Mouse (Mus musculus): Measurements from ENCODE around the gene Ifi47. TPM values are rescaled to one million over a fixed set of nuclear protein-coding genes. Genes with fewer than 3 reads are reported as not detected.
"Not testable (repeated sequence)": the region's sequence is repeated elsewhere in the genome, so short reads cannot be mapped to it uniquely, and the experiment has no call there.

Ifi47 gene
- polyA plus RNA-seq (2011; ENCODE audit: insufficient read length, low read depth, missing spikeins): 4.8 and 7.6 TPM in 2 replicates

- peak within 1 kb of the TSS; percentile 73 for H3K27ac ChIP-seq (ENCODE audit: insufficient read depth, low read length)
- not testable (repeated sequence) for H3K4me1 ChIP-seq (ENCODE audit: control insufficient read depth, insufficient read depth, low read length); H3K4me3 ChIP-seq (ENCODE audit: insufficient read depth, low read length)
Measured at GRCm38 (mm10) chr11:49076001-49076757, at the start of gene Ifi47. Ifi47 (plus strand) TSS chr11:49076587.

GRCm38 (mm10) chr11:49050064-49050463, 26.3 kb upstream of the Ifi47 start:
- H3K4me3 ChIP-seq (ENCODE audit: insufficient read depth, low read length); H3K4me1 ChIP-seq (ENCODE audit: control insufficient read depth, insufficient read depth, low read length); H3K27ac ChIP-seq (ENCODE audit: insufficient read depth, low read length): not testable (repeated sequence)

GRCm38 (mm10) chr11:49051093-49051891, 25.1 kb upstream of the Ifi47 start, which contains the start of gene 9930111J21Rik2:
9930111J21Rik2 (minus strand) TSS chr11:49051242.
- H3K4me1 ChIP-seq (ENCODE audit: control insufficient read depth, insufficient read depth, low read length); H3K4me3 ChIP-seq (ENCODE audit: insufficient read depth, low read length): not testable (repeated sequence)
- peak within 1 kb of the TSS; percentile 34; the same call in 1 of the 2 replicates for H3K27ac ChIP-seq (ENCODE audit: insufficient read depth, low read length)

GRCm38 (mm10) chr11:49051894-49052293, 24.5 kb upstream of the Ifi47 start:
- H3K4me1 ChIP-seq (ENCODE audit: control insufficient read depth, insufficient read depth, low read length); H3K4me3 ChIP-seq (ENCODE audit: insufficient read depth, low read length); H3K27ac ChIP-seq (ENCODE audit: insufficient read depth, low read length): not testable (repeated sequence)

- not testable (repeated sequence) for H3K27ac ChIP-seq (ENCODE audit: insufficient read depth, low read length); H3K4me1 ChIP-seq (ENCODE audit: control insufficient read depth, insufficient read depth, low read length); H3K4me3 ChIP-seq (ENCODE audit: insufficient read depth, low read length)
Measured at GRCm38 (mm10) chr11:49060061-49060460, 16.3 kb upstream of the Ifi47 start.

- not testable (repeated sequence) for H3K27ac ChIP-seq (ENCODE audit: insufficient read depth, low read length); H3K4me1 ChIP-seq (ENCODE audit: control insufficient read depth, insufficient read depth, low read length); H3K4me3 ChIP-seq (ENCODE audit: insufficient read depth, low read length)
Measured at GRCm38 (mm10) chr11:49061865-49062264, 14.5 kb upstream of the Ifi47 start.

- not testable (repeated sequence) for H3K27ac ChIP-seq (ENCODE audit: insufficient read depth, low read length); H3K4me3 ChIP-seq (ENCODE audit: insufficient read depth, low read length); H3K4me1 ChIP-seq (ENCODE audit: control insufficient read depth, insufficient read depth, low read length)
Measured at GRCm38 (mm10) chr11:49063713-49064469, 12.5 kb upstream of the Ifi47 start, which contains the start of gene Tgtp2. Tgtp2 (minus strand) TSS chr11:49064206.

- no peak for TF ChIP-seq POLR2A (IDR thresholded peaks at IDR 0.05; ENCODE audit: low read depth, low read length)
- no peak overlapping the region for H3K4me3 ChIP-seq (ENCODE audit: insufficient read depth, low read length)
- no peaks in the 10 kb centered on the region for H3K4me1 ChIP-seq (ENCODE audit: control insufficient read depth, insufficient read depth, low read length)
- H3K27ac ChIP-seq (ENCODE audit: insufficient read depth, low read length): no peak overlapping the region
Measured at GRCm38 (mm10) chr11:49068358-49068757, 8.0 kb upstream of the Ifi47 start.

GRCm38 (mm10) chr11:49077012-49077411, 625 bp downstream of the Ifi47 start:
- Histone ChIP-seq H3K4me1 (ENCODE audit: control insufficient read depth, insufficient read depth, low read length) (peaks cover 3% of the 10 kb centered on the region), H3K27ac (ENCODE audit: insufficient read depth, low read length) (peak overlapping the region; percentile 23; the same call in 1 of the 2 replicates), H3K4me3 (ENCODE audit: insufficient read depth, low read length) (no peak overlapping the region)
- TF ChIP-seq CTCF (IDR thresholded peaks at IDR 0.05; ENCODE audit: borderline replicate concordance, insufficient read depth, low read length) (no peak), POLR2A (IDR thresholded peaks at IDR 0.05; ENCODE audit: low read depth, low read length) (no peak)

GRCm38 (mm10) chr11:49078719-49079118, 2.3 kb downstream of the Ifi47 start:
- Histone ChIP-seq H3K4me1 (ENCODE audit: control insufficient read depth, insufficient read depth, low read length) (peaks cover 5% of the 10 kb centered on the region), H3K27ac (ENCODE audit: insufficient read depth, low read length) (no peak overlapping the region), H3K4me3 (ENCODE audit: insufficient read depth, low read length) (no peak overlapping the region)
- TF ChIP-seq CTCF (IDR thresholded peaks at IDR 0.05; ENCODE audit: borderline replicate concordance, insufficient read depth, low read length) (no peak), POLR2A (IDR thresholded peaks at IDR 0.05; ENCODE audit: low read depth, low read length) (no peak)

Measured in embryonic fibroblast, embryonic 13.5 days (primary cell).